In genomic region chrX:129750606-129751005, GRCm38 (mm10) we compare ENCODE assay signal across 8 mouse cellular contexts. TPM values are rescaled to one million over a fixed set of nuclear protein-coding genes. Genes with fewer than 3 reads are reported as not detected.
A peak's percentile ranks its signal among the peaks of the same experiment; 100 is the strongest.
DNase-seq lines count a peak whose midpoint lies in the region; TF ChIP-seq lines count a peak whose summit lies in the region.

No protein-coding gene starts in this region.

- intact Hi-C loops in gastrocnemius, adult 2 months (cut with DNase I): no loop called here
- intact Hi-C loops in gastrocnemius, postnatal 14 days (cut with DNase I; ENCODE audit: low total_unique reads): no loop called here

- H3K4me3 ChIP-seq in gastrocnemius, adult 2 months: peak overlapping the region; percentile 87
- H3K4me3 ChIP-seq in hindbrain, embryonic 10.5 days: peak overlapping the region; percentile 60

- no peak for DNase-seq in gastrocnemius, adult 2 months
- DNase-seq in gastrocnemius, postnatal 14 days: no peak
- peak; percentile 32 for DNase-seq in adipocyte (ENCODE audit: low spot score)
- no peak for DNase-seq in hindbrain, embryonic 10.5 days (ENCODE audit: low spot score)
- peak; percentile 7 for DNase-seq in lung, postnatal 25 days (ENCODE audit: low spot score)
- DNase-seq in urinary bladder, adult 2 months (ENCODE audit: low spot score): no peak
- no peak for DNase-seq in embryo, embryonic 10 days (ENCODE audit: low spot score)
- DNase-seq in right cerebral cortex, postnatal 4 days: no peak

- no peaks in the 10 kb centered on the region for H3K9me3 ChIP-seq in hindbrain, embryonic 10.5 days

- H3K27ac ChIP-seq in gastrocnemius, adult 2 months: peak overlapping the region; percentile 85
- H3K27ac ChIP-seq in hindbrain, embryonic 10.5 days: peak overlapping the region; percentile 84

- H3K27me3 ChIP-seq in hindbrain, embryonic 10.5 days (ENCODE audit: insufficient read depth, poor library complexity, severe bottlenecking): no peaks in the 10 kb centered on the region

- H3K36me3 ChIP-seq in hindbrain, embryonic 10.5 days: no peaks in the 10 kb centered on the region

- no peaks in the 10 kb centered on the region for H3K4me1 ChIP-seq in hindbrain, embryonic 10.5 days (replicated peaks)

- WGBS in hindbrain, embryonic 10.5 days: 18% methylated on average over 6 of the region's 6 CpGs

- no peak for TF ChIP-seq CTCF in gastrocnemius, adult 2 months (IDR thresholded peaks at IDR 0.05)

RNA-seq across cellular contexts. Expression of gene Diaph2, which starts 1.1 kb away (rescaled TPM):
- 1 to 10 TPM; 4.9 to 5.5 TPM for total RNA-seq in gastrocnemius, adult 2 months (2021)
- 1 to 10 TPM; 5.1 to 5.3 TPM for total RNA-seq in gastrocnemius, postnatal 14 days (2021)
- 3.5 and 4.1 TPM in 2 replicates for polyA plus RNA-seq in hindbrain, embryonic 10.5 days (2016; fragmentation: Nextera tagmentation; extraction: Ambion mirVana)
- 10.6 and 12.6 TPM in 2 replicates for polyA plus RNA-seq in urinary bladder, adult 2 months (2012; rRNA removed)

Comparison
In these comparisons a context has a peak if more than half of its experiments do, and no peak if none do; other contexts are left out.
1. DNase-seq: peak in adipocyte (single experiment) and lung, postnatal 25 days (single experiment); none in gastrocnemius, adult 2 months (single experiment), gastrocnemius, postnatal 14 days (single experiment), hindbrain, embryonic 10.5 days (single experiment), urinary bladder, adult 2 months (single experiment), embryo, embryonic 10 days (single experiment) and right cerebral cortex, postnatal 4 days (single experiment).